Mouse (Mus musculus): ENCODE data around the gene Cacna1g. TPM values are rescaled to one million over a fixed set of nuclear protein-coding genes. Genes with fewer than 3 reads are reported as not detected.
A peak's percentile ranks its signal among the peaks of the same experiment; 100 is the strongest.

Cacna1g gene
- polyA plus RNA-seq, 1 experiment from 2014 or later: 79.1 TPM

DNA sequence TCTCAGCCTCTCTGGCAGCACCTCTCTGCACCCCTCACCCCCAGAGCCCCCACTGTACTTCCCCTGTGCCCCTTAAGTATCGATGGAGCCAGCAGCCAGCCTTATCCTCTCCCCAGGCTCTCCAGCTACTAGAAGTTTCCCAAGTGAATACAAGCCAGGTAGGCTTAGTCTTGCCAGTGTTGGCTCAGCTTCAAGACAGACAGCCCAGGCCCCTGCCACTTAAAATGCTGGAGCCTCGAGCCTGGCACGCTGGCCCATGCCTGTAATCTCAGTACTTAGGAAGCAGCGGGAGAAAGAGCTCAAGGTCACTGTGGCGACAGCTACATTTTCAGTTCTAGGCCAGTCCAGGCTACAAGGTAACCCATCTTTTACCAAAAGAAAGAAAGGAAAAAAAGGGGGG is 24.1 kb downstream of the Cacna1g start:
- ChIA-PET POLR2A (no interaction called here), CTCF (no interaction called here)
- no peak for TF ChIP-seq CTCF (IDR thresholded peaks at IDR 0.05)
- in situ Hi-C loops (cut with MboI; ENCODE audit: low pct_unique_long_range_greater_than_20kb): no loop called here
- no peaks in the 10 kb centered on the region for H3K27me3 ChIP-seq
- no peak for ATAC-seq
- DNase-seq (ENCODE audit: low read depth, low spot score): no peak

DNA sequence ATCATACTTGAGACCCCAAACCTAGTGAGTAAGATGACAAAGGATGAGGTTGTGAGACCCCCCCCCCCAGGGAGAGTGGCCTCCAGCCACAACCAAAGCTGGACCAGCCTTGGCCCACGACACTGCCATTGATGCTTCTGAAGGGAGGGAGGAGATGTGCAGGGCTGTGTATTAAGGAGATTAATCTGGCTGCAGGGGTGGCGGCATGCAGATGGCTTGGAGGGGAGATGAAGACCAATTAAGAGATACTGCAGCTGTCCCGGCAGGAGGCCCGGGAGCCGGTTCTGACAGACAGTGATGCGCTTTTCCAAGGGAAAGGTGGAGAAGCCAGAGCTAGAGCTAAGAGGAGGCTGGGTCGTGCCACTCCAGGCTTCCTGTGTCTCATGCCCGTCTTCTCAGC is 24.8 kb downstream of the Cacna1g start:
- POLR2A ChIA-PET: no interaction called here
- ATAC-seq: no peak
- CTCF ChIA-PET: no interaction called here
- TF ChIP-seq CTCF (IDR thresholded peaks at IDR 0.05): no peak
- in situ Hi-C loops (cut with MboI; ENCODE audit: low pct_unique_long_range_greater_than_20kb): no loop called here
- H3K27me3 ChIP-seq: no peaks in the 10 kb centered on the region
- DNase-seq (ENCODE audit: low read depth, low spot score): no peak

DNA sequence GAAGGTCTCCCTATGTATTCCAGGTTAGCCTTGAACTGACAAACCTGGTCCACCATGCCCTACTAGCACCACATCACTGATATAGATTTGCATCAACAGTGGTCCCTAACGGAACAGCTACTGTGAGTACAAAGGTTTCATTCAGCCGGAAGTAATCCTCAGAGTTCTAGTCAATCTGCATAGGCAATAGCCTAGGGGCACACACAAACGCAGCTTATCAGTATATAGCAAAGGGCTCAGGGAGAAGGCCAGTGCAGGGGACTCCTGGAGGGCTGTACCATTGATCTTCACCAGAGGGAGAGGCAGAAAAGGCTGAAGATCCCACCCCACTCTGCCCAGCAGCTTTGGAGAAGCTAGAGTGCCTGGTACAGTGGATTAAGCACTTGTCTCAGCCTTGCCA is 27.0 kb downstream of the Cacna1g start:
- ChIA-PET POLR2A (no interaction called here), CTCF (interaction anchor here (0.7 kb wide), 1 partner anchor 41 kb away, joined by 3 read pairs; no protein-coding TSS in a partner anchor)

DNA sequence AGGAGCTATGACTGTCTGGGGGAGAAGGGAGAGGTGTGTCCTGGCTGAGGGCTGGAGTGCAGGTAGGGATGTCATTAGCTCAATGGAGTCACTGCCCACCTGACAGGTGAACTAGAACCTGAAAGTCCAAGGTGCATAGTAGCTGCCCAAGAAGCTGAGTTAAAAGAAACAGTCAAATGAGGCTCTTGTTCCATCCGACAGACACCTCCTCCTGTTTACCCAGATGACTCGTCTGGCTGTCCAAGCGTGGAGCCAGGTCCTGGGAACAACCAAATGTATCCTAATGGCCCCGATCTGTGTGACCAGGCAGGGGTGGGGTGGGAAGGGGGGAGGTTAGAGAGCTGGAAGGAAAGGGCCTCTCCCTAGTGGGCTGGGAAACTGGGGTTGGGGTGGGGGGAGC is 28.7 kb downstream of the Cacna1g start:
- in situ Hi-C loops (cut with MboI; ENCODE audit: low pct_unique_long_range_greater_than_20kb): no loop called here
- no peaks in the 10 kb centered on the region for H3K27me3 ChIP-seq
- no peak for TF ChIP-seq CTCF (IDR thresholded peaks at IDR 0.05)
- ChIA-PET CTCF (interaction anchor here (1.2 to 1.3 kb wide), 2 partner anchors 41 kb away, joined by 3 to 4 read pairs; no protein-coding TSS in a partner anchor), POLR2A (no interaction called here)
- no peak for ATAC-seq
- peak; percentile 47 for DNase-seq (ENCODE audit: low read depth, low spot score)

More for the DNA sequence above, 27.0 kb downstream of the Cacna1g start:
- DNase-seq (ENCODE audit: low read depth, low spot score) (no peak), ATAC-seq (no peak)
- no peak for TF ChIP-seq CTCF (IDR thresholded peaks at IDR 0.05)
- H3K27me3 ChIP-seq: no peaks in the 10 kb centered on the region
- in situ Hi-C loops (cut with MboI; ENCODE audit: low pct_unique_long_range_greater_than_20kb): no loop called here

DNA sequence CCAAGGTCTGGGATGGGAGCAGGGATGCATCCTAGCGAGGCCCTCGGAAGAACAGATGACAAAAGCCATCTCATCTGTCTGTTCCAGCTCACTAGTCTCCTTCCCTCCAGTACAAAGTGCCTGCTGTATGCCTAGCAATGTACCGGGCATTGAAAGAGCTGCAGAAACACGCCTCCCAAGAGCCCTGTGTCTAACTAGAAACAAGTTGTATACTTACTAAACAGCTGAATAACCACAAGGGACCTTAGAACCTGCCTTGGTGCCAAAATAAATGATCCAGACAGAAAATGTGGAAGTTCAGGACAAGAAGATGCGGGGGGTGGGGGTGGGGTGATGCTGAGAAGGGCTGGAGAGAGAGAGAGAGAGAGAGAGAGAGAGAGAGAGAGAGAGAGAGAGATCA is 29.2 kb downstream of the Cacna1g start:
- in situ Hi-C loops (cut with MboI; ENCODE audit: low pct_unique_long_range_greater_than_20kb): no loop called here
- no peak for TF ChIP-seq CTCF (IDR thresholded peaks at IDR 0.05)
- POLR2A ChIA-PET: interaction anchor here (0.6 kb wide), 1 partner anchor 329 kb away, joined by 4 read pairs; no protein-coding TSS in a partner anchor

DNA sequence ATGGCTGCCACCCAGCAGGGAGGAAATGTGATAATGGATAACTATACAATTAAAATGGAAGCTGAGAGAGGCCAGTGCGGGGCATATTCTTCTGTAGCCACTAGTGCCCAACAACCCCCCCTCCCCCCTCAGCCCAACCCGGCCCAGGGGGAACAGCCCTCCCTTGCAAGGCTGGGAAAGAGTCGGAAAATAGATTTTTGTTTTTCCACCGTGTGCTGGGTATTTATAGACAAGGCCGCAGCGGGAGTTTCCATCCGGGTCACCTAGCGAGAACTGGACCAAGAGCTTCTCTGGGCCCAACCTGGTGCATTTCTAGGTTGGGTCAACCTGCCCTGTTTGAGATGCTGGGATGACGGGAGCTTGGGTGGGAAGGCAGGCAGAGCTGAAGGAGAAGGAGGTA is 32.2 kb downstream of the Cacna1g start:
- TF ChIP-seq CTCF (IDR thresholded peaks at IDR 0.05): no peak
- no peak for ATAC-seq
- ChIA-PET POLR2A (no interaction called here), CTCF (no interaction called here)
- in situ Hi-C loops (cut with MboI; ENCODE audit: low pct_unique_long_range_greater_than_20kb): no loop called here
- DNase-seq (ENCODE audit: low read depth, low spot score): no peak
- H3K27me3 ChIP-seq: no peaks in the 10 kb centered on the region

More for the DNA sequence above, 29.2 kb downstream of the Cacna1g start:
- no peak for DNase-seq (ENCODE audit: low read depth, low spot score)
- ATAC-seq: no peak
- H3K27me3 ChIP-seq: no peaks in the 10 kb centered on the region
- CTCF ChIA-PET: interaction anchor here (1.2 to 1.3 kb wide), 2 partner anchors 40 to 42 kb away, joined by 3 to 4 read pairs; no protein-coding TSS in a partner anchor

DNA sequence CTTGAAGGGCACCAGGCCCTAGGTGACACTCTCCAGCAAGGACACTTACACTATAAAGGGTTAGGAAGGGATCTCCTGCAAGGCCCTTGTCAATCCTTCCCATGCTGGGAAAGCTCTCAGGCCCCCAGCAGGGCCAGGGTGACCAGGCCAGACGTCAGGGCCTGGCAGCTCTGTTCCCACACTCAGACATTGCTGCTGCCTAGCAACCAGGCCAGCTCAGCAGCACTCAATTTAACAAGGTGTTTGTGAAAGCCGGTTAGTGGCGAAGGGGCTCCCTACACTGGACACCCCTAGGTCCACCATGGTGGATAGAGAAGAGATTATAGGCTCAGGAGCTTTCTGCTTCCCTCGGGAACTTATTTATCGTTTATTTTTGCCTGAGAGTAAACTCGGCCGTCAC is 32.9 kb downstream of the Cacna1g start:
- in situ Hi-C loops (cut with MboI; ENCODE audit: low pct_unique_long_range_greater_than_20kb): no loop called here
- ChIA-PET CTCF (interaction anchor here (0.8 kb wide), 1 partner anchor 15 kb away, joined by 3 read pairs; no protein-coding TSS in a partner anchor), POLR2A (no interaction called here)
- no peaks in the 10 kb centered on the region for H3K27me3 ChIP-seq
- no peak for DNase-seq (ENCODE audit: low read depth, low spot score)
- no peak for ATAC-seq
- TF ChIP-seq CTCF (IDR thresholded peaks at IDR 0.05): no peak

DNA sequence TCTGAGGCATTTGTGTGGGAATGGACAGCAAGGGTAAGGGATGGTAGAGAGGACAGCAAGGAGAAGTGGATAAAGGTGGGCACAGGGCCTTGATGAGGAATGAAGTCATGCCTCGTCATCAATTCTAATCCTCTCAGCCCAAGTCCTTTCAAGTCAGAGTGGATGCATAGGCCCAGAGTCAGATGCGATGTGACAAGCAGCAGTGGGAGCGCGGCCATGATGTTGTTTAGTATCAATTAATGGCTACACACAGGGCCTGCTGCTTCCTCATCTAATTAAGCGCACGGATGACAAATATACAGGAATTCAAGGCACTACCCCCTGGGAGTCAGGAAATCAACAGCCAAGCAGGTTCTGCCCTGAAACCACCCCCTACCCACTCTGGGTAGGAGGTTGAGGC is 33.6 kb downstream of the Cacna1g start:
- ChIA-PET CTCF (interaction anchor here (0.8 kb wide), 1 partner anchor 15 kb away, joined by 3 read pairs; no protein-coding TSS in a partner anchor), POLR2A (no interaction called here)
- no peak for TF ChIP-seq CTCF (IDR thresholded peaks at IDR 0.05)
- DNase-seq (ENCODE audit: low read depth, low spot score): no peak
- H3K27me3 ChIP-seq: no peaks in the 10 kb centered on the region
- in situ Hi-C loops (cut with MboI; ENCODE audit: low pct_unique_long_range_greater_than_20kb): no loop called here
- ATAC-seq: no peak

DNA sequence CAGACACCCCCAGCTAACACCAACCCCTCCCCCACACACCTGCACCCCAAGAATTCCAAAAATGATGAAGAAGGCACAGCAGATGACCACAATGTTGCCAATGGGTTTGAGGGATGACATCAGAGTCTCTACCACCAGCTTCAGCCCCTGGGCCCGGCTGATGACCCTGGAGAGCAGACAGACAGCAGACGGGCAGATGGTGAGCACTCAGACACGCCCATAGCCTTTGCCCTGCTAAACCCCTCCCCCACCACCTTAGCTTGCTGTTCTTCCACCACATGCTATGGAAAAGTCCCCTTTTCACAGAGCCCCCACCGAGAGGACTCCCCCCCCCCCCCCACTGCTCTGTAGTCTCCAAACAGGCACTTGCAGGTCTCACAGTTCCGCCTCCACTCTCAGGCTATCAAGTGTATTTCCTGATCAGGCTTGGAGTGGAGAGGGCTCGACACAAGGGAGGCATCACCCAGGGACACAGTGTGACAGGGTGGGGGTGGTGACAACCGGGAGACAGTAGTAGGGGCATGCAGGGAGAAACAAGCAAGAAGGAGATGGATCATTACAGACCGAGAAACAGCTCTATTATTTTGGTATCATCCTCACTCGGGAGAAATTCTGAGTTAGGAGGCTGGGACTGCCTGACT is 44.9 kb downstream of the Cacna1g start:
- in situ Hi-C loops (cut with MboI; ENCODE audit: low pct_unique_long_range_greater_than_20kb): loop anchor here (5.0 kb wide), 1 partner anchor 53 kb away; no protein-coding TSS in a partner anchor
- POLR2A ChIA-PET: interaction anchor here (1.3 kb wide), 1 partner anchor 45 kb away, joined by 4 read pairs; the partner anchor contains the start of gene Cacna1g
- no peak for TF ChIP-seq CTCF (IDR thresholded peaks at IDR 0.05)
- CTCF ChIA-PET: interaction anchor here (0.9 to 1.8 kb wide), 3 partner anchors 23 to 89 kb away, joined by 3 to 7 read pairs (median 3); no protein-coding TSS in a partner anchor
- DNase-seq (ENCODE audit: low read depth, low spot score) (no peak), ATAC-seq (peak; percentile 1)
- H3K27me3 ChIP-seq: no peaks in the 10 kb centered on the region

DNA sequence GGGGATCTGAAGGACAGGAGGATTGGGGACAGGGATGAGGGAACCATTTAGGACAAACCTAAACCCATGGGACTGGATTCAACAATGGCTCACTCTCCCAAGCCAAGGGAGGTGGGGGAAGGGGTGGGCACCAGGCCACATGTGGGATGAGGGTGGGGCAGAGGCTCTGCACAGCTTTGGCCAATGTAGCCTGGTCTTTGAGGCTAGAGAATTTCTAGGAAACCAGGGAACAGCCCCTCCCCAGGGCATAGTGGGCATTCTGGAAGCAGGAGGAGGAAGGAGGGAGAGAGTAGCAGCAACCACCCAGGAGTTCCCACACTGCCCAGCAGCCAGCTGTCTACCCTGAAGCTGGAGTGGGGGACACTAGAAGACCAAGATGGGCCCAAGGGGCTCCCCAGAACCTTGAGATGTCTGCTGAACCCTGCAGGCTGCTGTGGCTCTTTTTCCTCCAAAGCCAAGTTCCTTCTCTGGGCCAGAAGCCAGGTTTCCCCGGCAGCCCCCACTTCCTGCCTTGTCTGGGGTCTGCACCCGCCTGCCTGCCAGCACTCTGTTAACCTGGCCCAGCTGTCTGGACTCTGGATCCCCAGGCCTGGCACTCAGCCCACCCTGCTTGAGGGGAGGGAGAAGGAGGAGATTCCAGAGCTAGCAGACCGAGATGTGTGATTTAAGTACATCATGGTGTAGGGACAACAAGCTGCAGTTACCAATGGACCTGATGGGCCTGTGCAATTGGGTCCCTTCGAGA is 45.7 kb downstream of the Cacna1g start:
- H3K27me3 ChIP-seq: no peaks in the 10 kb centered on the region
- in situ Hi-C loops (cut with MboI; ENCODE audit: low pct_unique_long_range_greater_than_20kb): loop anchor here (5.0 kb wide), 1 partner anchor 54 kb away; no protein-coding TSS in a partner anchor
- peak; percentile 83 for DNase-seq (ENCODE audit: low read depth, low spot score)
- ATAC-seq: peak; percentile 37
- TF ChIP-seq CTCF (IDR thresholded peaks at IDR 0.05): no peak
- ChIA-PET CTCF (interaction anchor here (1.4 to 2.3 kb wide), 3 partner anchors 58 to 88 kb away, joined by 3 to 9 read pairs (median 7); partner anchors contain the start of gene Spata20), POLR2A (interaction anchor here (1.3 kb wide), 1 partner anchor 45 kb away, joined by 4 read pairs; the partner anchor contains the start of gene Cacna1g)
